Mouse (Mus musculus) kidney, postnatal 4 days (tissue): ENCODE data around the gene Ccdc169.

Source experiments
- DNase-seq, 2 experiments: peaks; one replicate each; pipeline ENCODE4 v3.0.0; 2021; ENCODE audit warnings: mixed read lengths in 2 of 2

Gene Ccdc169

DNA sequence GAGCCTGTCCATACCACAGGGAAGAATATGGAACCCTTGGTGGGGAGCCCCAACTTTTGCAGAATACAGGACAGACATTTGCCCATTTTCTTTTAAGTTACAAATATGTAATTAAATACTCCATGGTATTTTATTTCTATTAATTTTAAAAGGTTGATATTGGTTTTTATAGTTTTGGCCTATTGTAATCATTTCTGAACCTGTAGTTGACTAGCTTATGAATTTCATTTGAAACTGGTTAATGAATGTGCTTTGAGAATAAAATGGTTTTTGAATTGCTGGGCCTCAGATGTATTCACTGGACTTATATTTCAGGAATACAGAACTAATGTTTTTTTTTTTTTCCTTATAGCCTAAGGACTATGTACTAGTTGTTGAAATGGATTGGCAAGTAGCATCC lies at the start of gene Ccdc169:
Ccdc169 (plus strand) TSS at position 301 of the 400 bp plus-strand sequence.
- DNase-seq = no peak

DNA sequence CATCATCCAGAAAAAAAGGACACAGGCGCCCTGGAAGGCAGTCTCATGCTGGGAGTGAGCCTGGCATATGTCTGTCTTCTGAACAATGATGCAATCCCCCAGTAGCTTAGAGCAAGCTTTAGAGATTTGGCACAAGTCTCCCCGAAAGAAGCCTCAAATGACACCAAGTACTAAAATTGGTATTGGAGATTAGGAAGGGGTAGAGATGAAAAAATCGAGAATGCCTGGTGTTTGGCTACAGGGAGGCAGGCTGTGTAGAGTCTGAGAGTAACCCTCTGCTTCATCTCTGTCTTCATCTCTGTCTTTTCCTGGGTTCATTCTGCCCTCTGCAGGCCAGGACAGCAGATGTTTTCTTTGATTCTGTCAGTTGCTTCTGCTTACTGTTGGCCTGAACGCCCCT lies 49.8 kb upstream of the Ccdc169 start:
- no peak for DNase-seq

DNA sequence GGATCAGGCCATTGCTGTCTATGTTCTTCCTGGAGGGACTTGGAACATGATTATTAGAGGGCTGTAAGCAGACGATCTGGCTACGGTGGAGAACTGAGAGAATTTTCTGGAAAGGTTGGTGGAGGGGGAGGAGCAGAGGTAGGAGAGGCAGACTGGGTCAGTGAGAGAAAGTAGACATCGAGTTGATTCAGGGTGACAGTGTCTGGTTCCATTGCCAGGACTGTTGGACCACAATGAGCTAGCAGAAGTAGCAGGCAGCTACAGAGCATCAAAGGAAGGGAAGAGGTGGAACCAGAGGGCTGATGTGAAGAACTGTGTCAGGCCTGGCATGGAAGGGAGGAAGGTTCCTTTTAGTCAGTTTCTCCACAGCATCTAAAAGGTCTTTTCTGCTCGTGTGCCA lies 48.8 kb upstream of the Ccdc169 start:
- no peak for DNase-seq

DNA sequence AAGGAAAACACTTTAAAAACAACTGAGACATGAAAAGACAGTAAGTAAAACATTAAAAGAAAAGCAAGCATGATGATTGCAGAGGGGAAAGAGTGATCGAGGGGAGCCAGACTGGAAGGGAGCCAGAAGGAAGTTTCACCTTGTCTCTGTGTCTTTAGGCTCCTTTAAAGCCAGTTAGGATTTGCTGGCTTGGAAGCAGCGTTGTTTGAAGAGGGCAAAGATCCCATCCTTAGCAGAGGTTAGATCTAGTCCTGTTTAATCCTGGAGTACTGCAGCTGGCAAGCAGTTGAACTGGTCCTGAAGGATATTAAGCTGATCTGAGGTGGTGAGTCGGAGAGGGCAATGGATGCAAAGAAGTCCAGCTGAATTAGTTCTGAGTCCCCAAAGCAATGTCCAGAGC lies 48.3 kb upstream of the Ccdc169 start:
- DNase-seq = no peak

DNA sequence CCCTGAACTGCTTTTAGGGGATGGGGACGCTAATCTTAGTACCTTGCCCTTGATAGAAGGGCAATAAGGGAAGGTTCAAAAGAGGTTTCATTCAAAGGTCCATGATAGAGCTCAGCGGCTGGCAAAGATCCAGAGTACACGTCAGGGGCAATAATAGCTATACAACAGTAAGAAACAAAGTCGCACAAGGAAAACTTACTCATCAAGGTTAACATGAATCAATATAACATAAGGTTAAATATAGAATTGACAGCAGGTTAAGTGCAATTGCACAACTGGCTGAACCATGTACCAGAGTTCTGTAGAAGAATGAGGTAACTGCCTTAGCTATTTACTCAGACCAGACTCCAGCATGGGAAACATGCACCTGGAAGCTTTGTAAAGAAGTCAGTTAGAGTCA lies 47.8 kb upstream of the Ccdc169 start:
- DNase-seq = no peak

DNA sequence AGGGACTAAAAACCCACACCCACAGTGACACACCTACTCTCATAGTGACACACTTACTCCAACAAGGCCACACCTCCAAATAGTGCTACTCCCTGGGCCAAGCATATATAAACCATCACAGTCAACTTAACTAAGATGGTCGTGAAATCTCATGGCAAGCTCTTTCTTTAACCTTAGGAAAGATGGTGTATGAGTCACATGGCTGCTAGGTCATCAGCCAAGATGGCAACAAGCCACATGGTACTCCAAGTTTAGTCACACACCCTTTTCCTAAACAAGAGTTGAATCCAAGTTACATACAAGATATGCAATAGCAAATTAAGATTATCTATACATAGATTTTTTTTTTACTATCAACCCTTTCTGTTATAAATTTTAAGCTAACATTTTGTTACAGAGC lies 44.0 kb upstream of the Ccdc169 start:
- no peak for DNase-seq

DNA sequence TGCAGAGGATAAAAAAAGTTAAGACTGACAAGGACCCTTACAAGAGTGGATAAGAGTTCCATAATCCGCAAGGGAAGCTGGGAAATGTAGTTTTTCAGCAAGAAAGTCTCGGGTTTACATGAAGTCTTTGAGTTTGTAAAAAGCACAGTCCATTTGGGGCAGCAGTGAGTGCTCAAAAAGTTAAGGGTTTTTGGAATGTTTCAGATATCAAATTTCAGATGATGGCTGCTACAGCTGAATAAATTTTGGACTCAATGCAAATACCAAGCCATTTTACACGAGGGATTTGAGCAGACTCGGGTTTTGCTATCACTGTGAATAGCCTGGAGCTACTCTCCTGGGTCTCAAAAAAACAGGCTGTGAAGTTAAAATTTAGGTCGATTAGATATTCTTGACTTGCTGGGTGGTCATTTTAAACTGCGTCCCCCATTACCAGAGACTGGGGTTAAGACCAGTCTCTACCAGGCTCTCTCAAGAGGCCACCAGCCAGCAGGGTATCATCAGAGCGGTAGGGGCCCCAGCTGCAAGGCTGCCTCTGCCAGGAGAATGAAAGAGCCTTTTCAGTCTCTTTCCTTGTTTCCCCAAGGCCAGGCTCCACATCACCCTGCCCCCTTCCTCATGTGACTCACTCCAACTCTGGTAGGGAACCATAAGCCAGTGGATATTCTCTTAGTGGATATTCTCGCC lies 41.0 kb upstream of the Ccdc169 start:
- DNase-seq = peak; percentile 23 to 34

DNA sequence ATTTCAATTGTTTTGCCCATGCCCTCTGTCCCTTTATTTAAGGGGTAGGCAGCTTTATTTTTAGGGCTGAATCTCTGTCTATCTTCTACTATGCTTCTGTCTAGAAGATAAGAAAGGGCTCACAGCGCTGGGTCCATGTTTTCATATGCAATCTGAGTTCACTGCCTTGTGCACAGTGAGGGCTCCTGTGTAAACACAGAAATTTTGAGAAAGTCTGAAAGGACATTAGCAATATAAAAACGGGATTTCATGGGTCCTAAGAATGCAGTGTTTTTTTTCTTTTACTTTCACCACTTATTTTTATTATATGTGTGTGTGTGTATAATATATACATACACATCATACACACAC lies 40.5 kb upstream of the Ccdc169 start:
- no peak for DNase-seq

DNA sequence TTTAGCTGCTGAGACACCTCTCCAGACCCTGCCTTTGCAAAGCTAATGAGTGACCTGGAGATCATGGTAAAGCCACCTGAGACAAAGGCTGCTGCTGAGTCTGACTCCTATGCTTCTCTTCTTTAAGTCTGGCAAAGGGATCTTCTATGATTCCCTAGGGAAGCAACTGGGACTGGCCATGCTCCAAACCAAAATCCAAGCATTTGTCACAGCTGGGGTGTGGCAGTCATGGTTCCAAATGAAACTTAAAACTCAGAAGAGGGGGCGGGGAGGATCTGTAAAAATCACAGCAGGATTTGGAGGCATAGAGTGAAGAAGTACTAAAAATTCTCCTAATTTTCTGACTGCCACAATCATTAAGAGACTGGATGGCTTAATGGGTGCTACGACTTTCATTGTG lies 40.0 kb upstream of the Ccdc169 start:
- no peak for DNase-seq

DNA sequence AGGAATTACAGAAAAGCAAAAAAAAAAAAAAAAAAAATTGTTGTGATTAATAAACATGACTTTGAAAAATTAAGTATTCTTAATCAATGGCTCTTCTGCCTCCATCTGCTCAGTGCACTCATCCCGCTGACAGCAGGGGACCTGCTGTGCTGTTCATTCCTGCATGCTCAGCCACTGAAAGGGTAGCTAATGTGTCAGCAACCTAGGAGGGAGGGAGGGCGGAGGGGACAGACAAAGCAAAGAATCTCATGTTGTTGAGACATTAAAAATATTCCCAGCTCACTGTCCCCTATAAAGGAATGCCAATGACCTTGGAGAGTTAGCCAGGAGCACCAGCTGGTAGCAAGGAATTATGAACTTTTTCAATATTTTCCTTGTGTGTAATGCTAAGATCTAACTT lies 39.1 kb upstream of the Ccdc169 start:
- DNase-seq = no peak

DNA sequence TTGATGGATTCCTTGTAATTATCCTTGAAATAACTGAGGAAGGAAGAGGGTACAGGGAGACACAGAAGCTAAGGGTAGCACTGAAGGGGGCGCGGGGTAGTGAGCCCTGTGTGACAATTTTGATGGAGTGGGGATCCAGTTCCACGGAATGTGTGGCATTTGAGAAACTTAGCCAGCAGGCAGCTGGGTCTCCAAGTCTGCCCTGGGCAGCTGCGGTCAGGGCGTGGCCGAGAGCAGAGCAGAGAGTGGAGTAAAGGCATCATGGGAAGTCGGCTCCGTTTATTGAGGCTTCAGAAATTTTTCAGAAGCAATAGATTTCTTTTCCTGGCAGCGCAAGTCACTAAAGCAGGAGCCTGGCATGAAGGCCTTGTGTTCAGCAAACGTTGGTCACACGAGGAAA lies 38.1 kb upstream of the Ccdc169 start:
- no peak for DNase-seq

DNA sequence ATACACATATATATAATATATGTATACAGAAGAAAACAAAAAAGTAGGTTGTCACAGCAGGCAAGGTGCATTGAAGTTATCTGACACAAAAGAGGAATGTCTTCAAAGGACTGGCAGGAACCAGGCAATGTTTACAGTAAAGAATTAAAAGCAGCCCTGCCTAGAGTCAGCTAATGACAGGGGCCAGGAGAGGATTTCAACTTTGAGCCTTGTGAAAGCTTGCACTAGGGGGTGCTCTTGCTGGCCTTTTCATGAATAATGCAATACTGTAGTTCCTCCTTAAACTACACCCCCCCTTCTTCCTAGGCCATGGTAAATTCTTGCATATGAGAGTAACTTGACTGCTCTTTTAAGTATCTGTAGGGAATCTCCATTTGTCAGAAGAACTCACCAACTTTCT lies 36.0 kb upstream of the Ccdc169 start:
- no peak for DNase-seq

DNA sequence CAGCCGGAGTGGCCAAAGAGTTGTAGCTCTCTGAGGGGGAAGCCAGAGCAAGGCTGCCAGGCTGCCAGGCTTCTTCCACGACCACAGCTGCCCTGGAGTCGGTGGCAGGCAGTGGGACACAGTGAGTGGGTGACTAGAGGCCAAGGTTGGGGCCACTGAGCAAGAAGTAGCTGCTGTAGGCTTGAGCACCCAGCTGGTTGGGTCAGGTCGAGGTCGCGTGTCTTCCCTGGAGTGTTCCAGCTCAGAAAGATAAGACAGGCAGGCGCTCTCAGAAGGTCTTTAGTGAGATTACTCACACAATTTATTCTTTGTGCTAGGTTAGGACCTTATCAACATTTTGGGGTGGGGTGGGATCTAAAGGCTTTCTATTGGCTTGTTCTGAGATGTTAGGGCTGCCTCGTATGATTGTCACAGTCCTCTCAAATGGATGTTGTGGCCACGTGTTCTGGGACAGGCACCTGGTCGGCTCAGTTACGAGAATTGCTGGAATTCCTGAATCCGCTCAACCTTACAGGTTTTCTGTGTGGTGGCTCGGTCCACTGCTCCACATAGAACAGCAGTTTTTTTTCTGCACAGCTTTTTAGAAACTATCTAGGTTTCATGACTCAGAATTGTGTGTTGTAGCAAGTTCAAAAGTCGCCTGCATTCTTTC lies 31.6 kb upstream of the Ccdc169 start:
- DNase-seq = peak in 1 of 2 experiments; percentile 39

DNA sequence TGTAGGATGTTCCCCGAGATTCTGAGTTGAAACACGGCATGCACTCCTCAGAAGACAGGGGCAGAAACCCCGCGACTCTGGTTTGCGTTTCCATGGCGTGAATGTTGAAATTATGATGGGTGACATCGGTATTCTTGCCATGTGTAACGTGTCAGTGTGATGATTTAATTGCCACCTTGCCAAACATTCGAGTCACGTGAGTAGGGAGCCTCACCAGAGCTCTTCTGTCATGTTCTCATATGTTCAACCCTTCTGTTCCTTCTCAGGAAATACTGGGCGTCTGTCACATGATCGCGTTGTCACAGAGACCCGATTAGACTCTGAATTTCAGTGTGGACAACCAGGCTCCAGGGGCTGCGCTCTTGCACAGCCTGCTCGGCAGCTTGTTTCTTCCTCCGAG lies 31.1 kb upstream of the Ccdc169 start:
- DNase-seq = no peak

DNA sequence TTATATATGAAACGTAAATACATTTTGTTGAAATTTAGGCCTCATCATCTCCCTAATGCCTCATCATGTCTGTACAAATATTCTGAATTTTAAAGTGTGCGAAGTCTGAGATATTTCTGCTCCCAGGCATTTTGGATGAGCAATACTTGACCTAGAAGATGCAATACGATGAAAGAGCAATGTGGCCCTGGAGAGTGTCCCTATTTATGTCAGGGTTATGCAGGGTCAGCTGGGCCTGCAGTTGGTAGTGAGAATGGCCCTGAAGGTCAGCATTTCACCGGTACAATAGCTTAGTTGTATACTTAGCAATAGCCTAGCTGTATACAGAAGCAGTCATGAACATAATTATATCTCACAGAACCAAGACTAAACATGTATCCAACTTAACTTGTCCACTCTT lies 28.0 kb upstream of the Ccdc169 start:
- DNase-seq = no peak

DNA sequence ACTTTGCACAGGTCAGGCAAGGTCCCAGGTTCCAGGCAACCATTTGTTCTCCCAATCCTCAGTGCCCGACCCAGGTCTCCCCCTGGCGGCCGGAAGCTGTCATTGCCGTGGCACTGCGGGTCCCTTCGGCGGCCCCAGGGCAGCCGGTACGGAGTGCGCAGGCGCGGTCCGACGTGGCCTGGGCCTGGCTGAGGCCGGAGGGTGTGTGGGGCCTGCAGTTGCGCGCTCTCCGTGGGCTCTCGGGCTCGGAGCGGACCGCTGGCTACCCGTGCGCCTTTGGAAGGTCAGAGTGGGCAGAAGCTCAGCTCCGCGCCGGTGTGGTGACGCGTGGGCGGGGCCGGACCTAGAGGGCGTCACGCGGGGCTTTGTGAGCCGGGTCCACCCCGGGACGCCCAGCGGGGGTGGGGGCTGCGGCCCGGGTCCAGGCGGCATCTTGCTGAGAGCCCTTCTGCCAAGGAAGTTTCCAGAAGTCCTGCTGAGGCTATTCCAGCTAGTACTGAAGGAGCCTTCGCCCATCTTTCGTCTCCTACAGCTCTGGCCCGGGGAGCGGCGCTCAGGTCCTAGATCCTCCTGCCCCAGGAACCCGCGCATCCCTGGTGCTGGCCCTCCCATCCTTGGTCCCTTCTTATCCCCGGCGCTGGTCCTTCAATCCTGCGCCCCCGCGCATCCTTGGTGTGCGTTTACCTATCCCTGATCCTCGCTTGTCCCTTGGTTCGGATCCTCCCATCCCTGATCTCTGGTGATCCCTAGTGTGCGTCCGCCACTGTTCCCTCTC lies 25.0 kb upstream of the Ccdc169 start, which contains the start of gene Spg20:
Spg20 (plus strand) TSS at position 174 of the 775 bp plus-strand sequence.
- DNase-seq = peak; percentile 98

DNA sequence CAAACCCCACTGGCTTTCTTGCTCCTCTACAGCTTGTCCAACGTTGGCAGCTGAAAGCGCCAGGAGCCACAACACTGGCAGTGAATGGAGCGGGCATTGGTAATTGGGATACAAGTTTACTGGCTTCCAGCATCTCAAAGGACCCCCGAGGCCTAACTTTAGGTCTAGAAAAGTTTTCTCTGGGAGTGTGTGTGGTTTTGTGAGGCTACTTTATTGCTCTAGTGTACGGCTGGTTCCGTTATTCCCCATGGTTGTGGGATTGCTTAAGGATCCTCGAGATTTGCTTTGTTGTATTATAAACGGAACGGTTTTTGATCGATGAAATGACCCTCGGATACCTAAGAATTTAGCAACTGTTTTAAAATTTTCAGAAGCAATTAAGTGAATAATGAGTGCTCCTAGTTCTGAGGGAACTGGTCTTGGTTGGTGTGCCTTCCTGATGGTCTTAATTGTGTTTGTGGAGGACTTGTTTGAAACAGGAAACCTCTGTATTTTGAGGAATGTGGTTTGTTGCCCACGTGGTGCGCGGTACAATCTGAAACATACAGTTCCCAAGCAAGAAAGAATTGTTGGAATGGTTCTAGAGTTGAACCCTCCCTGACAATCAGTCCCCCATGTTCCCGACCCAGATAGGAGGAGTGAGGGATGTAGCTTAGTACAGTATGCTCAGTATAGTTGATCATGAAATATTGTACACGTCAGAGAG lies 24.3 kb upstream of the Ccdc169 start:
- peak; percentile 19 to 44 for DNase-seq

DNA sequence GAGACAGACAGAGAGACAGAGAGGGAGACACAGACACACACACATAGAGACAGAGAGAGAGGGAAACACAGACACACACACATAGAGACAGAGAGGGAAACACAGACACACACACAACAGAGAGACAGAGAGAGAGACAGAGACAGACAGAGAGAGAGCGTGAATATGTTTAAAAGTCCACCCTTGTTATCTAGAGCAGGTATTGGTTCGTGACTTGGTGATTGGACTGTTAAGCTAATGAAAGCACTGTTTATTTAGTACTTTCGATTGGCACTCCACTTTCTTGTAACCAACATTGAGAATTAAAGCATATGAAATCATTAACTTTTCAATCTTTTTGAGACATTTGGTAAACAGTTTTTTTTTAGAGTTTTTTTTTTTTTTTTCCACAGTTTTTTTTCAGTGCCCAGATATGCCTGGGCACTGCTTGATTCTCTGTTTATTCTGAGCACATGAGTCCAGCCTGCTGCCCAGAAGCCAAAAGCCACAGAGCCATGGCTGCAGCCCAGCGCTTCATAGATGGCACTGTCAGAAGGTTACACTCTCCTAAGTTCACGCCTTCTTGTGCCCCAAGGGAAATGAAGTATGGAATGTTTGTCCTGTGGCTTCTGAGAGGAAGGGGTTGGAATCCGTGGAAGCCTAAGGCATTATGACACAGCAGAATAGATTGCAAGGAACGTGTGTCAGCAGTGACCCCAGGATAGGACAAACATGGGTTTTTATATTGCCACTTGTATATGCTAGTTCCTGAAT lies 22.6 kb upstream of the Ccdc169 start:
- no peak for DNase-seq

DNA sequence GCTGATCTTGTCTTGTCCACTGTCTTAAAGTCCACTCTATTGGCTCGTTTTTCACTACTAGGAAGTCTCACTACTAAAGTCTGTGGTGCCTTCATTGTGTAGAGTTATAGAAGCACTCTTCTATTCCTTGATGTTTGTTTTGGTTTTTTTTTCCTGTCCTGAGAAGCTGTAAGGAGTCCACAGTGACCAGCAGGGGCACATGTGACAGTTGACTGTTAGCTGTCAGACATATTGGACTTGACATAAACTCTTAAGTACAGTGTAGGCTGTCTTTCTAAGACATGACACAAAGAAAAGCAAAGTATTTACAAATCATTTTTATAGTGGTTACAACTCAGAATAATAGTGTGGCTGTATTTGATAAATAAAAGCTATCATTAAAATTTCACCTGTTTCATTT lies 22.1 kb upstream of the Ccdc169 start:
- DNase-seq = no peak

DNA sequence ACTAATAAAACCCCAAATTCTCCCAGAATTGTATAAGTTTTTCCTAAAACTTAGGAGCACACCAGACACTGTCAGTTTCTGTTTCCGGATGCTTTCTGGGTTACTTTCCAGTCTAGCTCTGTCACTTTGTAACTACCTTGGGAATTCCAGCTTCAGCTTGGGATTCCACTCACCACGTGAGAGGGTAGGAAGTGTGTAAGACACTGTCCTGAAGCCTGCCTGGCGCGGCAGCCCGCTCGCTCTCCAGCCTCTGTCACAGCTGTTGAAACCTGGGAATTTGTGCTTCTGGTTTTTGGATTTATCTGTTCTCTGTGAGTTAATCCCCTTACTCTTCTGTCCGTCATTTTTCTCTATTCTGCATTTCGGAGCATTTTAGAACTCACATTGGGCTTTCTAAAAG lies 21.1 kb upstream of the Ccdc169 start:
- DNase-seq = no peak

DNA sequence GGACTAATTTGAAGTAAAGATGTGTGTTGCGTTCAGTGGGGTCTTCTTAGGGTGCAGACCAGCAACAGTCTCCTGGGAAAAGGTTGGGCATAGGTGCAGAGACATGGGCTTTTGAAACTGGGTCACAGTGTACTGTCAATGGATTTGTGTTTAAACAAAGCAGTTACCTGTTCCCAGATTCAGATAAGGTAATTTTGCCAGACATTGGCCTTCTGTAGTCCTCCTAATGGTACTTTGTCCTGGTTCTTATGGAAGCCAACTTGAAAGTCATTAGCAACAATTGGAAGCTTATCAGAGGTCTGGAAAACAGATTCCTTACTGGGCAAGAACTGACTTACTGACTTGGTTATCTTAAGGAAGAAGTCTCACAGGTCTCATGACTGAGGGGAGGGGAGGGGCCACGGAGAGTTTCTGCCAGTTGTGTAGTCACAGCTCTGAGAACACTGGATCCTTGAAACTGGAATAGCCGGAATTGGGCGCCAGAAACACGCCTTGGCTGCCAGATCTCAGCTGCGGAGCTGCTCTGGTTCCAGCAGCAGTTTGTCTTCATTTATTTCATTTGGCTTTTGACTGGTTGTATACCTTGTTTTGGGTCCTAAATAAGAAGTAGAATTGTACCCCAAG lies 17.8 kb upstream of the Ccdc169 start:
- no peak for DNase-seq

DNA sequence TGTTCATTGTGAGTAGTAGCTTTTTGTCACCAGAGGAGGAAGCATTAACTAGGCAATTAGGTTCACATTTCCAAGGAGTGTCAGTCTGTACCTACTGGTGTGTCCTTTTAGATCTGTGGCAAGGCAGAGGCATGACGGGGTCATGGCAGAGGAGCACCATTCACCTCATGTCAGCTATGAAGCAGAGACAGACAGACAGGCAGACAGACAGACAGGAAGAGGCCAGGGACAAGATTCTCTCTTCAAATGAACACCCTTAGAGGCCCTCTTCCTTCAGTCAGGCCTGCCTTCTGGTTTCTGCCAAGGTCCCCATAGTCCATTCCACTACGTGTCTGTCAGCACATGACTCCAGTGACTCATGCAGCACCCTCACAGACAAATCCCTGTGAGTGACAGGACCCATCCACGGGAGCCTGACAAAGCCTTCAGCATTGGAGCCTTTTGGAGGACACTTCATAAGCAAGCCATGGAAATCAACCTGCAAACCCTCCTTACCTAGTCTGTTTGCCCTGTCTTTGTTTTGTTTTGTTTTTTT lies 14.7 kb upstream of the Ccdc169 start:
- no peak for DNase-seq
